Mouse (Mus musculus): ENCODE measurements at regions not wholly inside any gene's neighbourhood (a gene's known extent, or its start where the extent isn't known, plus 50 kb on each side); places are given as distances from the start of the nearest gene placed in this dataset.

- no peak for DNase-seq
These were observed 73.9 kb upstream of the Dapk1 start for GRCm38 (mm10) chr13:60527806-60528205.

- DNase-seq: no peak
These were observed 72.9 kb upstream of the Dapk1 start for GRCm38 (mm10) chr13:60528819-60529218.

- no peak for DNase-seq
These were observed 72.2 kb upstream of the Dapk1 start for GRCm38 (mm10) chr13:60529381-60530069.

GRCm38 (mm10) chr13:60533871-60534427 is 67.8 kb upstream of the Dapk1 start:
- DNase-seq: no peak

GRCm38 (mm10) chr13:60534501-60534900 is 67.2 kb upstream of the Dapk1 start:
- DNase-seq: no peak

GRCm38 (mm10) chr13:60535045-60535444 is 66.7 kb upstream of the Dapk1 start:
- DNase-seq: no peak

GRCm38 (mm10) chr13:60536725-60537124 is 65.0 kb upstream of the Dapk1 start:
- no peak for DNase-seq

- DNase-seq: no peak
These were observed 63.6 kb upstream of the Dapk1 start for GRCm38 (mm10) chr13:60538110-60538509.

- DNase-seq: no peak
These were observed 60.6 kb upstream of the Dapk1 start for GRCm38 (mm10) chr13:60541165-60541564.

- no peak for DNase-seq
These were observed 57.4 kb upstream of the Dapk1 start for GRCm38 (mm10) chr13:60544363-60544762.

- no peak for DNase-seq
These were observed 55.6 kb upstream of the Dapk1 start for GRCm38 (mm10) chr13:60545999-60546733.

Data from lung, adult 18-20 months (tissue).